Mouse (Mus musculus): ENCODE results near the gene Chac2. TPM values are rescaled to one million over a fixed set of nuclear protein-coding genes. Genes with fewer than 3 reads are reported as not detected.
A peak's percentile ranks its signal among the peaks of the same experiment; 100 is the strongest.

The Chac2 gene
- polyA plus RNA-seq, 1 experiment from 2014 or later, result 17.6 TPM

DNA sequence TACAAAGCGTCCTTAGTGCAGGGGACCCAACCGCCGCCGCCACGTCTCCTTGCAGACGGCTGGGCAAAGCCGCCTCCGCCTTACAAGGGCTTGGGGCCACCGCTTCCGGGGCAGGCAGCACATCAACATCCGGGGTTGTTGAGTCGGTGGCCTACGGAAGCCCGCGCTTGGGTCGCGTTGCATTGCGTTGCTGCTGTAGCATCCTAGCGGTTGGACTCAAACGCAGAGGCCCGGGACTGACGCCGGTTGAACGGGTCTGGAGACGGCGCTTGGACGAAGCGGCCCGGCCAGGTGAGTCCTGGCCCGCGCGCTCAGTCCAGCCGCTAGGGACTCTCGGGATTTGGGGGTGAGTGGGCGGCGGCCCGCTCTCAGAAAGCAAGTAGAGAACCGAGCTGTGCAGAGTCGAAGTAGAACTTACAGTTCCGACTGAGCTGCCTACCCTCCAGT, 31.8 kb downstream of the Chac2 start, which contains the start of gene Erlec1:
Gene Erlec1, minus strand, starts transcription at position 57 of the 447 bp plus-strand sequence.
- peak; percentile 99 for ATAC-seq (ENCODE audit: insufficient number of reproducible peaks, low FRiP score, low TSS enrichment, low read depth)
- Histone ChIP-seq H3K27me3 (no peaks in the 10 kb centered on the region), H3K4me2 (replicated peaks) (peak within 1 kb of the TSS; percentile 65), H3K4me1 (peaks cover 13% of the 10 kb centered on the region), H3K9me3 (replicated peaks) (0 out of 2 replicates have a peak, but pooled peaks cover 8% of the 10 kb centered on the region), H3K27ac (replicated peaks) (peak within 1 kb of the TSS; percentile 81), H3K9ac (peak within 1 kb of the TSS; percentile 76), H3K36me3 (peaks cover 14% of the 10 kb centered on the region), H3K4me3 (replicated peaks) (peak within 1 kb of the TSS; percentile 70)
- WGBS, result under 1% methylated on average over 36 of the region's 40 CpGs

DNA sequence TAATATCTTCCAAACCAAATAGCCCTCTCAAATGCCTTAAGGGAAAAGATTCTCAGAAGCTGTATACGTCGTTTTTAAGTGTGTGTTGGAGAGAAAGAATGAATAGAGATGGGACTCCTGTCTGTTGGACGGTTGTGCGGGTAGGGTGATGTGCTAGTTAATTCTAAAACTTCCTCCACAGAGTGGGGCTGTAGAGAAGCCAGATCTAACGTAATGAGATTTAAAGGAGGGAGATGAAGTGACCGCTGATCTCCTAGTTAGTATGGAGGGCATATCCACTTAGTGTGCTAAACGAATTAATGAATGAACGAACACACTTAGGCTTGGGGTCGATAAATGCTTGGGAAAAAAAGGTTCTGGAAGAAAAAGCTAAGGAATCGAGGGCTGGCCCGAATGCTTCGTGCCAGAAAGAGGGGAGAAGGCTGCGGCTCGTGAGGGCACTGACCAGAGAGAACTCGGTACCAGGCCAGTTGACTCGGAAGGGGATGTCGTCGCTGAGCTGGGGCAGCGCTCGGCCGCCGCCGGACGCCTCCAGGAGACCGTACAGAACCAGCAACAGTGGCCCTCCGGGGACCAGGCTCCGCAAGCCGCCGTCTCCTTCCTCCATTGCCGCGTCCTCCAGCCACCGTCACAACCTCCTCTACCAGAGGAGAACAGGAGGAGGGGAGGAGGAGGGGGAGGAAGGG, 32.5 kb downstream of the Chac2 start:
- WGBS, result under 1% methylated on average over 29 of the region's 32 CpGs
- peaks cover 20% of the 10 kb centered on the region for H3K36me3 ChIP-seq
- H3K27me3 ChIP-seq, result no peaks in the 10 kb centered on the region
- peak overlapping the region; percentile 76 for H3K9ac ChIP-seq
- peak overlapping the region; percentile 54 for H3K4me2 ChIP-seq (replicated peaks)
- peak overlapping the region; percentile 79 for H3K27ac ChIP-seq (replicated peaks)
- ATAC-seq (ENCODE audit: insufficient number of reproducible peaks, low FRiP score, low TSS enrichment, low read depth), result peak; percentile 84
- peak overlapping the region; percentile 70 for H3K4me3 ChIP-seq (replicated peaks)
- 0 out of 2 replicates have a peak, but pooled peaks cover 8% of the 10 kb centered on the region for H3K9me3 ChIP-seq (replicated peaks)
- peaks cover 13% of the 10 kb centered on the region for H3K4me1 ChIP-seq

DNA sequence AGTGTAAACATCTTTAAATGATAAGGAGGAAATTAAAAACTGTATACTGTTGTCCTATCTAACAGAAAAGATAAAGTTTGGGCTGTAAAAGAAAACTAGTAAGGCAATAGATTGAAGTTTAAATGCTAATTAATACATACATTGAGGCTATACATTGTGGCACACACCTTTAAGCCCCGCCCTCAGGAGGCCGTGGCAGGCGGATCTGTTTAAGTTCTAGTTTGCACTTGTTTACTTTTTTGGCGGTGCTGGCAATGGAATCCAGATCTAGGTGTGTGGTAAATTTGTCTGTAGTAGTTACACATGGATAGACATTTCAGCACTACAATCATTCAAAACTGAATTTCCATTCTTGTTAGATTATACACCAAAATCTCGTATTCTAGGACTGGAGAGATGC, 33.3 kb downstream of the Chac2 start:
- Histone ChIP-seq H3K9me3 (replicated peaks) (0 out of 2 replicates have a peak, but pooled peaks cover 8% of the 10 kb centered on the region), H3K36me3 (peaks cover 25% of the 10 kb centered on the region), H3K27me3 (no peaks in the 10 kb centered on the region), H3K4me3 (replicated peaks) (peak overlapping the region; percentile 70), H3K4me2 (replicated peaks) (peak overlapping the region; percentile 54), H3K9ac (no peak overlapping the region), H3K27ac (replicated peaks) (no peak overlapping the region), H3K4me1 (peaks cover 13% of the 10 kb centered on the region)
- no peak for ATAC-seq (ENCODE audit: insufficient number of reproducible peaks, low FRiP score, low TSS enrichment, low read depth)
- WGBS, result 52% methylated on average over 5 of the region's 5 CpGs

DNA sequence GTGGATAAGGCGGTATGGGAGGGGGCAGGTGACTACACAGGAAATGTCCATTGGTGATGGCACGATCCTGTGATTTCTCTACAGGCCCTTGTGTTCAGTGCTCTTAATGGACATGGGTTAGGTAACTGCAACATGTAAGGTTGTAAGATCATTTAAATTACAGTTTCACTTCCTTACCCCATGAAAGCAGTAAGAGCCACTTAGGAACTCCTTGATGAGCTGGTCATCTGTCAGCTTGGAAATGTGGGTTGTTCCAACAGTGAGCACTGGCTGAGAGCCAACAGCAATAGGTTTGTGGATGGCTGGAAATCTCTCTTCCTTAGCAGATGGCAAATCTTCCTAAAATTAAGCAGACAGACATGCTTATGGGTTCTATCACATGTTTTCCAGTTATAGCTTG, 42.6 kb downstream of the Chac2 start:
- no peak for ATAC-seq (ENCODE audit: insufficient number of reproducible peaks, low FRiP score, low TSS enrichment, low read depth)

DNA sequence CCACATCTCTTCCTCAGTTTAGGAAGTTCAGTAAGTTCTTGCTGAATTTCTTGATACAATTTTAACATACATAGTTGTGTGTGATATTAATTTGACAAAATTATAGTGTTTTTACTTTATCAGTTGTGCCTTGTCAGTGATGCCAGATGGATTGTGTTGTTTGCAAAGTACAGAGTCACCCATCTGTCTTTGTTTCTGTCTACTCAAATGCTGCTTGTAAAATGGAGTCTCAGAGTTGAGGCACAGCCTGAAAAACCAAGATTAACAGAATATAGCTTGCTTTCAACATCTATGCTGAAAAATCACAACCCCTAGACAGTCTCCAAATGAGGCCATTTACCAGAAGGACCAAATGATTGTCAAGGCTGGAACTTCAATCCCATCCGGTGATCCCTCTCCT, 57.7 kb downstream of the Chac2 start:
- Histone ChIP-seq H3K9me3 (replicated peaks) (no peaks in the 10 kb centered on the region), H3K36me3 (peaks cover 30% of the 10 kb centered on the region), H3K4me2 (replicated peaks) (no peak overlapping the region), H3K4me3 (replicated peaks) (no peak overlapping the region), H3K27ac (replicated peaks) (no peak overlapping the region), H3K27me3 (no peaks in the 10 kb centered on the region), H3K9ac (no peak overlapping the region), H3K4me1 (no peaks in the 10 kb centered on the region)
- WGBS, result 89% methylated on average over 1 of the region's 1 CpGs
- ATAC-seq (ENCODE audit: insufficient number of reproducible peaks, low FRiP score, low TSS enrichment, low read depth), result no peak

More for the DNA sequence above, 42.6 kb downstream of the Chac2 start:
- 92% methylated on average over 2 of the region's 2 CpGs for WGBS
- Histone ChIP-seq H3K9ac (no peak overlapping the region), H3K9me3 (replicated peaks) (no peaks in the 10 kb centered on the region), H3K4me1 (no peaks in the 10 kb centered on the region), H3K27me3 (no peaks in the 10 kb centered on the region), H3K4me3 (replicated peaks) (no peak overlapping the region), H3K27ac (replicated peaks) (no peak overlapping the region), H3K4me2 (replicated peaks) (no peak overlapping the region), H3K36me3 (peaks cover 54% of the 10 kb centered on the region)

DNA sequence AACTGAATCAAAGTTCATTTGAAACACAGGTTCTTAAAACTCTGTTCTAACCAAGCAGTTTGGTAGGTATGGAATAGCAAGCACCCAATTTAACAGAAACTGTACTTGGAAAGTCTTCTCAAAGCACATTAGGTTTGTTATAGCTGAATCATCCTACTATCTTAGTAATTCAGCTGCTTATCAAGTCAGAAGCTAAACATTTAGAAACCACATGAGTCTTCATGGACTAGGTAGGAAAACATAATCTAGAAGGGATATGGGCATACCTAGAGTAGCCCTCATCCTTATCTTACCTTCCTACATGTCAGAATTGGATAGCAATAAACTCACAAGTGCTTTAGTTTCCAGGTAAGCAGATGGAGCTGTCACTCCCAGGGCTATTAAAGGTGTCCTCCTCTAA, 58.1 kb downstream of the Chac2 start:
- H3K4me1 ChIP-seq, result no peaks in the 10 kb centered on the region
- no peak overlapping the region for H3K27ac ChIP-seq (replicated peaks)
- H3K9me3 ChIP-seq (replicated peaks), result no peaks in the 10 kb centered on the region
- no peaks in the 10 kb centered on the region for H3K27me3 ChIP-seq
- H3K36me3 ChIP-seq, result peaks cover 29% of the 10 kb centered on the region
- no peak overlapping the region for H3K4me2 ChIP-seq (replicated peaks)
- ATAC-seq (ENCODE audit: insufficient number of reproducible peaks, low FRiP score, low TSS enrichment, low read depth), result no peak
- H3K4me3 ChIP-seq (replicated peaks), result no peak overlapping the region
- no peak overlapping the region for H3K9ac ChIP-seq

Other genes starting within 250 kb of the Chac2 start
- 16.3 and 18.8 TPM in 2 replicates for gene Psme4, start 214.6 kb downstream of the Chac2 start, polyA plus RNA-seq (2015; fragmentation: Nextera tagmentation; extraction: Ambion mirVana)
- 0.29 and 0.41 TPM in 2 replicates for gene Gpr75, start 101.0 kb downstream of the Chac2 start, polyA plus RNA-seq (2015; fragmentation: Nextera tagmentation; extraction: Ambion mirVana)
- 30.3 and 34.2 TPM in 2 replicates for gene Asb3, start 100.9 kb downstream of the Chac2 start, polyA plus RNA-seq (2015; fragmentation: Nextera tagmentation; extraction: Ambion mirVana)
- 13.0 and 13.5 TPM in 2 replicates for gene Erlec1, start 32.0 kb downstream of the Chac2 start, polyA plus RNA-seq (2015; fragmentation: Nextera tagmentation; extraction: Ambion mirVana)
- gene Gm17332, start 196.1 kb upstream of the Chac2 start, polyA plus RNA-seq (2015; fragmentation: Nextera tagmentation; extraction: Ambion mirVana), result not detected in 2 replicates

Measured in embryonic facial prominence, embryonic 15.5 days (tissue).